Mouse (Mus musculus) cerebellum, postnatal 10 days (tissue): ENCODE measurements at regions not wholly inside any gene's neighbourhood (a gene's known extent, or its start where the extent isn't known, plus 50 kb on each side); places are given as distances from the start of the nearest gene placed in this dataset.

Experiments
- DNase-seq, 2 experiments: peaks; one replicate each; pipeline ENCODE4 v3.0.0; 2021; ENCODE audit warnings: mixed read lengths in 2 of 2

- DNase-seq = no peak
These were observed 587.2 kb upstream of the Galntl6 start for GRCm38 (mm10) chr8:59499618-59500017.

GRCm38 (mm10) chr8:59491392-59491791 lies 579.0 kb upstream of the Galntl6 start:
- no peak for DNase-seq

GRCm38 (mm10) chr8:59478257-59478656 lies 565.8 kb upstream of the Galntl6 start:
- DNase-seq = no peak

GRCm38 (mm10) chr8:59474195-59474594 lies 561.8 kb upstream of the Galntl6 start:
- DNase-seq = no peak

GRCm38 (mm10) chr8:59448622-59449021 lies 536.2 kb upstream of the Galntl6 start:
- no peak for DNase-seq

GRCm38 (mm10) chr8:59403659-59404058 lies 491.2 kb upstream of the Galntl6 start:
- no peak for DNase-seq

GRCm38 (mm10) chr8:59389706-59390105 lies 477.3 kb upstream of the Galntl6 start:
- no peak for DNase-seq

- no peak for DNase-seq
These were observed 472.3 kb upstream of the Galntl6 start for GRCm38 (mm10) chr8:59384711-59385110.

- peak; percentile 5 to 9 for DNase-seq
These were observed 440.5 kb upstream of the Galntl6 start for GRCm38 (mm10) chr8:59352983-59353382.

GRCm38 (mm10) chr8:59334990-59335389 lies 422.6 kb upstream of the Galntl6 start:
- DNase-seq = no peak
